Mouse (Mus musculus): ENCODE data around the gene Gab1. TPM values are rescaled to one million over a fixed set of nuclear protein-coding genes. Genes with fewer than 3 reads are reported as not detected.
A peak's percentile ranks its signal among the peaks of the same experiment; 100 is the strongest.

Gab1 gene
- total and polyA plus RNA-seq, 3 experiments, result 4.0 to 8.1 TPM; not detected in 1

GRCm38 (mm10) chr8:80738046-80738387 lies 142.3 kb downstream of the Gab1 start:
- H3K4me3 ChIP-seq (ENCODE audit: control insufficient read depth in 1 of 2, insufficient read depth in 1 of 2, low read depth in 2 of 2, low read length in 2 of 2), result peak overlapping the region; percentile 96 to 99
- H3K9me3 ChIP-seq (replicated peaks; ENCODE audit: insufficient read depth, low read length), result no peaks in the 10 kb centered on the region
- no peak for DNase-seq (ENCODE audit: low read depth, low spot score)
- peaks cover 0 to 4% of the 10 kb centered on the region in 2 experiments for H3K4me1 ChIP-seq (ENCODE audit: control insufficient read depth in 1 of 2, insufficient read depth in 2 of 2, low read length in 2 of 2)
- peak overlapping the region; percentile 75 for H3K27ac ChIP-seq (ENCODE audit: control insufficient read depth, low read depth, low read length)
- H3K79me2 ChIP-seq (ENCODE audit: control insufficient read depth, insufficient read depth, low read length, poor library complexity), result peaks cover 20% of the 10 kb centered on the region
- peaks cover 19 to 24% of the 10 kb centered on the region in 2 experiments for H3K36me3 ChIP-seq (ENCODE audit: control insufficient read depth in 1 of 2, insufficient read depth in 2 of 2, low read length in 2 of 2)
- no peak for TF ChIP-seq KAT2A (conservative IDR thresholded peaks at IDR 0.05; ENCODE audit: low read depth, low read length)
- no peak for TF ChIP-seq MAFK (IDR thresholded peaks at IDR 0.05; ENCODE audit: borderline replicate concordance, low read depth, low read length)
- no peak for TF ChIP-seq ZNF384 (IDR thresholded peaks at IDR 0.05; ENCODE audit: low read depth, low read length)
- no peak for TF ChIP-seq USF1 (IDR thresholded peaks at IDR 0.05; ENCODE audit: low read depth, low read length)
- no peak for TF ChIP-seq ZMIZ1 (IDR thresholded peaks at IDR 0.05; ENCODE audit: low read depth, low read length)
- no peak for TF ChIP-seq HCFC1 (IDR thresholded peaks at IDR 0.05; ENCODE audit: low read depth, low read length)
- TF ChIP-seq CHD1 (IDR thresholded peaks at IDR 0.05; ENCODE audit: low read depth, low read length), result no peak
- no peak for TF ChIP-seq NRF1 (IDR thresholded peaks at IDR 0.05; ENCODE audit: insufficient read depth, low read depth, low read length, poor library complexity, severe bottlenecking)
- no peak for TF ChIP-seq NELFE (IDR thresholded peaks at IDR 0.05; ENCODE audit: low read depth, low read length)
- TF ChIP-seq TBP (IDR thresholded peaks at IDR 0.05; ENCODE audit: low read depth, low read length), result no peak
- TF ChIP-seq JUND (IDR thresholded peaks at IDR 0.05; ENCODE audit: low read depth, low read length), result no peak
- TF ChIP-seq BHLHE40 (IDR thresholded peaks at IDR 0.05; ENCODE audit: borderline replicate concordance, low read depth, low read length), result no peak
- TF ChIP-seq GABPA (IDR thresholded peaks at IDR 0.05; ENCODE audit: low read depth, low read length), result no peak
- TF ChIP-seq SIN3A (IDR thresholded peaks at IDR 0.05; ENCODE audit: low read length), result no peak
- TF ChIP-seq ZKSCAN1 (IDR thresholded peaks at IDR 0.05; ENCODE audit: low read depth, low read length), result no peak
- no peak for TF ChIP-seq POLR2AphosphoS2 (IDR thresholded peaks at IDR 0.05; ENCODE audit: low read length)
- H3K27me3 ChIP-seq (ENCODE audit: control insufficient read depth in 1 of 2, insufficient read depth in 2 of 2, low read length in 2 of 2), result no peaks in the 10 kb centered on the region
- H3K9ac ChIP-seq (ENCODE audit: control insufficient read depth, low read depth, low read length, poor library complexity, severe bottlenecking), result peak overlapping the region; percentile 97

GRCm38 (mm10) chr8:80732326-80732725 lies 148.0 kb downstream of the Gab1 start:
- TF ChIP-seq USF2 (IDR thresholded peaks at IDR 0.05; ENCODE audit: borderline replicate concordance in 1 of 2, insufficient read depth in 1 of 2, low read depth in 1 of 2, low read length in 2 of 2) (no peak), RAD21 (IDR thresholded peaks at IDR 0.05; ENCODE audit: low read depth, low read length) (no peak), MYB (IDR thresholded peaks at IDR 0.05; ENCODE audit: low read depth, low read length) (no peak), UBTF (IDR thresholded peaks at IDR 0.05; ENCODE audit: borderline replicate concordance, insufficient read depth, low read depth, low read length) (no peak), ZKSCAN1 (IDR thresholded peaks at IDR 0.05; ENCODE audit: low read depth, low read length) (no peak), TCF12 (IDR thresholded peaks at IDR 0.05; ENCODE audit: low read depth, low read length) (no peak), ZMIZ1 (IDR thresholded peaks at IDR 0.05; ENCODE audit: low read depth, low read length) (no peak)
- peaks cover 0 to under 1% of the 10 kb centered on the region in 2 experiments; a peak in 2 of 4 replicates for H3K4me1 ChIP-seq (ENCODE audit: control insufficient read depth in 1 of 2, insufficient read depth in 2 of 2, low read length in 2 of 2)
- H3K4me3 ChIP-seq (ENCODE audit: control insufficient read depth in 1 of 2, insufficient read depth in 1 of 2, low read depth in 2 of 2, low read length in 2 of 2), result no peak overlapping the region
- DNase-seq (ENCODE audit: low read depth, low spot score), result no peak
- no peaks in the 10 kb centered on the region for H3K9me3 ChIP-seq (replicated peaks; ENCODE audit: insufficient read depth, low read length)
- no peak overlapping the region for H3K9ac ChIP-seq (ENCODE audit: control insufficient read depth, low read depth, low read length, poor library complexity, severe bottlenecking)
- H3K36me3 ChIP-seq (ENCODE audit: control insufficient read depth in 1 of 2, insufficient read depth in 2 of 2, low read length in 2 of 2), result peaks cover 19 to 56% of the 10 kb centered on the region in 2 experiments
- H3K27ac ChIP-seq (ENCODE audit: control insufficient read depth, low read depth, low read length), result no peak overlapping the region
- peaks cover 13% of the 10 kb centered on the region for H3K79me2 ChIP-seq (ENCODE audit: control insufficient read depth, insufficient read depth, low read length, poor library complexity)
- H3K27me3 ChIP-seq (ENCODE audit: control insufficient read depth in 1 of 2, insufficient read depth in 2 of 2, low read length in 2 of 2), result no peaks in the 10 kb centered on the region
